Mouse (Mus musculus): ENCODE measurements at regions not wholly inside any gene's neighbourhood (a gene's known extent, or its start where the extent isn't known, plus 50 kb on each side); places are given as distances from the start of the nearest gene placed in this dataset.

DNA sequence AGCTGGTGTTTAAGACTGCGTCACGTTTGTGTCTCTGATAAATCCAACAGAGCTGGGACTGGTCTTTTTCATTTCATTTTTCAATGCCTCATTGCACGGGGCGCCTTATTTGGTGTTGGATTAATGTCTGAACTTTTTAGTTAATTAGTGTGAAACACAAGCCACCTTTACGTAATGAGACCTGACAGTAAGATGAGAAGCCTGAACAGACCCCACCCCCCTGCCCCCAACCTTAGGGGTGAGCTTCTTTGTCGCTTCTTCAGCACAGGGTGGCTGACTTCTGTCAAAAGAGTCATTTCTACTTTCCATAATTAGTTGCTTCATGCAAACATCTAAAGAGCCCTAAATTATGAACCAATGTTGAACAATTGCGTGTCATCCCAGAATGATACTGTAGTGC is 76.6 kb upstream of the Tut7 start:
- H3K9me3 ChIP-seq (replicated peaks; ENCODE audit: control insufficient read depth, low read length), result no peaks in the 10 kb centered on the region
- WGBS, result 77% methylated on average over 7 of the region's 7 CpGs

DNA sequence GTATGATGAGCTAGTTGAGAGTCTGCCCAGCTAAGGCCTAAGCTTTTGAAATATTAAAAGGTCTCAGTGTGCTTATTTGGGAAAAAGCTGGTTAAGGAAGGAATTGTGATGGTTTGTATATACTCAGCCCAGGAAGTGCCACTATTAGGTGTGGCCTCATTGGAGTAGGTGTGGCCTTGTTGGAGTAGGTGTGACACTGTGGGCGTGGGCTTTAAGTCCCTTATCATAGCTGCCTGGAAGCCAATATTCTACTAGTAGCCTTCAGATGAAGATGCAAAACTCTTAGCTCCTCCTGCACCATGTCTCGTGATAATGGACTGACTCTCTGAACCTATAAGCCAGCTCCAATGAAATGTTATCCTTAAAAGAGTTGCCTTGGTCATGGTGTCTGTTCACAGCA is 72.8 kb upstream of the Tut7 start:
- no peaks in the 10 kb centered on the region for H3K27me3 ChIP-seq (ENCODE audit: control insufficient read depth, insufficient read depth, low read length)
- no peak overlapping the region for H3K27ac ChIP-seq (ENCODE audit: low read depth)
- ATAC-seq (ENCODE audit: insufficient read depth, low read depth), result no peak
- H3K9me3 ChIP-seq (replicated peaks; ENCODE audit: control insufficient read depth, low read length), result no peaks in the 10 kb centered on the region
- TF ChIP-seq CTCF (IDR thresholded peaks at IDR 0.05; ENCODE audit: low read depth) (no peak), EP300 (IDR thresholded peaks at IDR 0.05; ENCODE audit: low read depth) (no peak)
- no peak for DNase-seq (ENCODE audit: low spot score)
- H3K9ac ChIP-seq (replicated peaks; ENCODE audit: low read depth, low read length), result no peak overlapping the region
- no peak overlapping the region for H3K4me2 ChIP-seq (ENCODE audit: low read depth, low read length)
- 84% methylated on average over 2 of the region's 2 CpGs for WGBS
- H3K36me3 ChIP-seq (replicated peaks; ENCODE audit: control insufficient read depth, insufficient read depth, low read length), result no peaks in the 10 kb centered on the region
- no peak overlapping the region for H3K4me3 ChIP-seq (ENCODE audit: low read depth, low read length)
- no peaks in the 10 kb centered on the region for H3K4me1 ChIP-seq (ENCODE audit: control insufficient read depth, insufficient read depth)

More for the DNA sequence above, 76.6 kb upstream of the Tut7 start:
- ATAC-seq (ENCODE audit: insufficient read depth, low read depth) (no peak), DNase-seq (ENCODE audit: low spot score) (no peak)
- Histone ChIP-seq H3K27ac (ENCODE audit: low read depth) (no peak overlapping the region), H3K4me1 (ENCODE audit: control insufficient read depth, insufficient read depth) (no peaks in the 10 kb centered on the region), H3K4me3 (ENCODE audit: low read depth, low read length) (no peak overlapping the region), H3K27me3 (ENCODE audit: control insufficient read depth, insufficient read depth, low read length) (no peaks in the 10 kb centered on the region), H3K36me3 (replicated peaks; ENCODE audit: control insufficient read depth, insufficient read depth, low read length) (no peaks in the 10 kb centered on the region), H3K9ac (replicated peaks; ENCODE audit: low read depth, low read length) (no peak overlapping the region), H3K4me2 (ENCODE audit: low read depth, low read length) (no peak overlapping the region)
- no peak for TF ChIP-seq EP300 (IDR thresholded peaks at IDR 0.05; ENCODE audit: low read depth)
- no peak for TF ChIP-seq CTCF (IDR thresholded peaks at IDR 0.05; ENCODE audit: low read depth)

DNA sequence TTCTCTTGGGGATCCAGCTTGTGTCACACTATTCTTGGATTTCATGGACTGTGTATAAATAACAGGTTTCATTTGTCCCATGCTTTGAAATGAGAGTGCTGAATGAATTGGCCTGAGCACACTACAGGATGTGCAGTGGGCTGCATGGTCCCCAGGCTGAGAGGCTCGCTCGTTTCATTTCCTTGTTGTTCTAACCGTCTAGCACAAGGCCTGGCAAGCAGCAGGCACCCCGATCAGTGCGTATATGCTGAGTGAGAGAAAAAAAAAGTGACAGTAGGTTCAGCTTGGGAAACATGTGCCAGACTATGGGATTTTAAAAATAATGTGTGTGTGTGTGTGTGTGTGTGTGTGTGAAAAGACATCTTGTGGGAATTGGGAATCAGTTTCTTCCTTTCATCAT is 71.1 kb upstream of the Tut7 start:
- WGBS, result 54% methylated on average over 5 of the region's 5 CpGs
- H3K4me1 ChIP-seq (ENCODE audit: control insufficient read depth, insufficient read depth), result no peaks in the 10 kb centered on the region

DNA sequence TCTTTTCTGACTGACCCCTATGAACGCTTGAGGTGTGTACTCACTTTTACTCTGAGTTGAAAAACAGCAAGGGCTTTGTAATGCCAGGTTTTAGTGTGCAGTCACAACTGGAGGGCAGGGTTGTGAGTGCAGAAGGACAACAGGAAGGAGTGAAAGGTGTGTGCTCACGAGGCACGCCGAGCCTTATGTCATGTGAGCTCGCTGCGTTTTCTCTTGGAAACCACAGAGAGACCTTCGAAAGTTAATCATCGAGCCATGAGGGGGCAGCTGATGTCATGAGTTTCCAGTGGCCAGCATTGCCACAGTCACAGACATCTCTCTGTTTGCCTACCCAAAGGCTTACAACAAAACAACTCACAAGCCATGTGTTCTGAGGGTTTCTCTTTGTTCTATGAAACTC is 70.0 kb upstream of the Tut7 start:
- TF ChIP-seq CTCF (IDR thresholded peaks at IDR 0.05; ENCODE audit: low read depth), result no peak
- TF ChIP-seq EP300 (IDR thresholded peaks at IDR 0.05; ENCODE audit: low read depth), result no peak
- Histone ChIP-seq H3K27me3 (ENCODE audit: control insufficient read depth, insufficient read depth, low read length) (no peaks in the 10 kb centered on the region), H3K36me3 (replicated peaks; ENCODE audit: control insufficient read depth, insufficient read depth, low read length) (no peaks in the 10 kb centered on the region), H3K4me3 (ENCODE audit: low read depth, low read length) (no peak overlapping the region), H3K4me1 (ENCODE audit: control insufficient read depth, insufficient read depth) (0 out of 2 replicates have a peak, but pooled peaks cover 2% of the 10 kb centered on the region), H3K4me2 (ENCODE audit: low read depth, low read length) (no peak overlapping the region), H3K9ac (replicated peaks; ENCODE audit: low read depth, low read length) (no peak overlapping the region), H3K27ac (ENCODE audit: low read depth) (no peak overlapping the region), H3K9me3 (replicated peaks; ENCODE audit: control insufficient read depth, low read length) (no peaks in the 10 kb centered on the region)
- no peak for ATAC-seq (ENCODE audit: insufficient read depth, low read depth)
- 61% methylated on average over 8 of the region's 8 CpGs for WGBS
- no peak for DNase-seq (ENCODE audit: low spot score)

More for the DNA sequence above, 71.1 kb upstream of the Tut7 start:
- ATAC-seq (ENCODE audit: insufficient read depth, low read depth) (no peak), DNase-seq (ENCODE audit: low spot score) (no peak)
- no peak overlapping the region for H3K4me3 ChIP-seq (ENCODE audit: low read depth, low read length)
- TF ChIP-seq EP300 (IDR thresholded peaks at IDR 0.05; ENCODE audit: low read depth) (no peak), CTCF (IDR thresholded peaks at IDR 0.05; ENCODE audit: low read depth) (no peak)
- no peak overlapping the region for H3K27ac ChIP-seq (ENCODE audit: low read depth)
- no peaks in the 10 kb centered on the region for H3K9me3 ChIP-seq (replicated peaks; ENCODE audit: control insufficient read depth, low read length)
- no peak overlapping the region for H3K9ac ChIP-seq (replicated peaks; ENCODE audit: low read depth, low read length)
- H3K4me2 ChIP-seq (ENCODE audit: low read depth, low read length), result no peak overlapping the region
- no peaks in the 10 kb centered on the region for H3K36me3 ChIP-seq (replicated peaks; ENCODE audit: control insufficient read depth, insufficient read depth, low read length)
- H3K27me3 ChIP-seq (ENCODE audit: control insufficient read depth, insufficient read depth, low read length), result no peaks in the 10 kb centered on the region

DNA sequence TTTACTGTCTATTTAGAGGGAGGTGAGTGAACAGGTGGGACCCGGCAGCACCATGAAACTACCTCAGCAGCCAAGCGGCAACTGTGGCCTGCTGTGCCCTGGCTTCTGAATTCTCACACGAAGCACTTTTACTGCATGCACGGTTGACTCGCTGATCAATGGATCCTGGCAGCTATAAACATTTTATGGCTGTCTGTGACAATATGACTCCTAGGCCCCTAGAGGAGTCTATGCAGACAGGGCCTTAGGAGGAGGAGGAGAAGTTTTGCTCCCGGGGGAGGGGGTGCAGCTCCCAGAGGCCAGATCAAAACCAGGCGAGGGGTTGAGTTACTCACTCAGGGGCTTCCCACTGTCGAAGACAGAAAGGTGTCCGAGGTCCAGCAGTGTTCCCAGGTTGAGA is 69.4 kb upstream of the Tut7 start:
- no peak overlapping the region for H3K4me3 ChIP-seq (ENCODE audit: low read depth, low read length)
- H3K9me3 ChIP-seq (replicated peaks; ENCODE audit: control insufficient read depth, low read length), result no peaks in the 10 kb centered on the region
- no peak overlapping the region for H3K4me2 ChIP-seq (ENCODE audit: low read depth, low read length)
- peaks cover 5% of the 10 kb centered on the region; the same call in 1 of the 2 replicates for H3K4me1 ChIP-seq (ENCODE audit: control insufficient read depth, insufficient read depth)
- ATAC-seq (ENCODE audit: insufficient read depth, low read depth) (no peak), DNase-seq (ENCODE audit: low spot score) (no peak)
- TF ChIP-seq CTCF (IDR thresholded peaks at IDR 0.05; ENCODE audit: low read depth) (no peak), EP300 (IDR thresholded peaks at IDR 0.05; ENCODE audit: low read depth) (no peak)
- H3K36me3 ChIP-seq (replicated peaks; ENCODE audit: control insufficient read depth, insufficient read depth, low read length), result no peaks in the 10 kb centered on the region
- no peak overlapping the region for H3K9ac ChIP-seq (replicated peaks; ENCODE audit: low read depth, low read length)
- H3K27ac ChIP-seq (ENCODE audit: low read depth), result no peak overlapping the region
- H3K27me3 ChIP-seq (ENCODE audit: control insufficient read depth, insufficient read depth, low read length), result no peaks in the 10 kb centered on the region
- 61% methylated on average over 9 of the region's 9 CpGs for WGBS

DNA sequence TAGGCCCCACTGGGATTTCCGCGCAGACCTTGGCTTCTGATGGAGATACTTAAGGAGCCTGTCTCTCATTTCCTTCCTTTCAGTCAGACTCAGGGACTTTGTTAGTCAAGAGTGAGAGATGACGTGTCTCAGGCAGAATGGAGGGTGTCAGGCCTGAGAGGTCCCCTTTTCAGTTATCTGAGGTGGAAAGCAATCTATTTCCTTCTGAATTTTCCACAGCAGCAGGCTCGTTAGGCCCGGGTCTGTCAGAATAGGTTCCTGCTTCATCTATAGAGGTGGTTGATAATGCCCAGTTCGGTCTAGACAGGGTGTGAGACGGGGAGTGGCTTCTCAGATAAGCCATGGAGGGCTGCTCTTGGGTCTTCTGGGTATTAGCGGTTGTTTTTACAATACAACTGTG is 68.8 kb upstream of the Tut7 start:
- H3K4me3 ChIP-seq (ENCODE audit: low read depth, low read length), result no peak overlapping the region
- H3K27me3 ChIP-seq (ENCODE audit: control insufficient read depth, insufficient read depth, low read length), result no peaks in the 10 kb centered on the region
- no peaks in the 10 kb centered on the region for H3K36me3 ChIP-seq (replicated peaks; ENCODE audit: control insufficient read depth, insufficient read depth, low read length)
- DNase-seq (ENCODE audit: low spot score) (no peak), ATAC-seq (ENCODE audit: insufficient read depth, low read depth) (no peak)
- no peak overlapping the region for H3K9ac ChIP-seq (replicated peaks; ENCODE audit: low read depth, low read length)
- H3K4me2 ChIP-seq (ENCODE audit: low read depth, low read length), result no peak overlapping the region
- WGBS, result 34% methylated on average over 8 of the region's 8 CpGs
- peaks cover 5% of the 10 kb centered on the region; the same call in 1 of the 2 replicates for H3K4me1 ChIP-seq (ENCODE audit: control insufficient read depth, insufficient read depth)
- no peak overlapping the region for H3K27ac ChIP-seq (ENCODE audit: low read depth)
- no peaks in the 10 kb centered on the region for H3K9me3 ChIP-seq (replicated peaks; ENCODE audit: control insufficient read depth, low read length)
- no peak for TF ChIP-seq CTCF (IDR thresholded peaks at IDR 0.05; ENCODE audit: low read depth)
- no peak for TF ChIP-seq EP300 (IDR thresholded peaks at IDR 0.05; ENCODE audit: low read depth)
